Mouse (Mus musculus) stomach, embryonic 15.5 days (tissue): Measurements from ENCODE around the gene Ssx2ip. TPM values are rescaled to one million over a fixed set of nuclear protein-coding genes. Genes with fewer than 3 reads are reported as not detected.

ENCODE experiments used
- ATAC-seq: fragments of 200-750 bp; cut with Nextera tagmentation; 2 replicates; pipeline ENCODE4 v1.8.0; 2017; ENCODE audit warnings: low read depth, moderate number of reproducible peaks, moderate TSS enrichment; ENCODE audit not compliant: insufficient read depth, low FRiP score
- H3K27ac ChIP-seq: fragments of 300-500 bp; sonication (generic); 2 replicates; pipeline ENCODE4 v1.5.1; 2015; ENCODE audit warnings: mild to moderate bottlenecking, inconsistent platforms
- H3K27me3 ChIP-seq: fragments of 300-500 bp; sonication (generic); replicated peaks from 2 replicates; pipeline ENCODE4 v1.6.1; 2015; ENCODE audit warnings: inconsistent platforms
- H3K36me3 ChIP-seq: fragments of 300-500 bp; sonication (generic); 2 replicates; pipeline ENCODE4 v1.6.1; 2015; ENCODE audit warnings: inconsistent platforms
- H3K4me1 ChIP-seq: fragments of 300-500 bp; sonication (generic); 2 replicates; pipeline ENCODE4 v1.6.1; 2015; ENCODE audit warnings: inconsistent platforms
- H3K4me2 ChIP-seq: fragments of 300-500 bp; sonication (generic); 2 replicates; pipeline ENCODE4 v1.6.1; 2015; ENCODE audit warnings: mild to moderate bottlenecking, inconsistent platforms
- H3K4me3 ChIP-seq: fragments of 300-500 bp; sonication (generic); replicated peaks from 2 replicates; pipeline ENCODE4 v1.5.1; 2015; ENCODE audit warnings: inconsistent platforms
- H3K9ac ChIP-seq: fragments of 300-500 bp; sonication (generic); 2 replicates; pipeline ENCODE4 v1.6.1; 2015; ENCODE audit warnings: inconsistent platforms
- H3K9me3 ChIP-seq: fragments of 300-500 bp; sonication (generic); 2 replicates; pipeline ENCODE4 v1.6.1; 2016; ENCODE audit warnings: inconsistent platforms
- WGBS: fragments of 180-500 bp; shearing (Covaris S2); methylation state at CpG from one replicate; pipeline ENCODE4 v1.1.7; 2015; 5-methylcytosine and 5-hydroxymethylcytosine counted together
- polyA plus RNA-seq: library from polyadenylated mRNA; unstranded; fragments of >200 nt; fragmentation: Nextera tagmentation; extraction: Ambion mirVana; gene quantifications from 2 replicates; pipeline ENCODE4 v1.2.1, GENCODE M21; 2015

Ssx2ip gene
- polyA plus RNA-seq, 1 experiment from 2014 or later: 35.9 TPM

DNA sequence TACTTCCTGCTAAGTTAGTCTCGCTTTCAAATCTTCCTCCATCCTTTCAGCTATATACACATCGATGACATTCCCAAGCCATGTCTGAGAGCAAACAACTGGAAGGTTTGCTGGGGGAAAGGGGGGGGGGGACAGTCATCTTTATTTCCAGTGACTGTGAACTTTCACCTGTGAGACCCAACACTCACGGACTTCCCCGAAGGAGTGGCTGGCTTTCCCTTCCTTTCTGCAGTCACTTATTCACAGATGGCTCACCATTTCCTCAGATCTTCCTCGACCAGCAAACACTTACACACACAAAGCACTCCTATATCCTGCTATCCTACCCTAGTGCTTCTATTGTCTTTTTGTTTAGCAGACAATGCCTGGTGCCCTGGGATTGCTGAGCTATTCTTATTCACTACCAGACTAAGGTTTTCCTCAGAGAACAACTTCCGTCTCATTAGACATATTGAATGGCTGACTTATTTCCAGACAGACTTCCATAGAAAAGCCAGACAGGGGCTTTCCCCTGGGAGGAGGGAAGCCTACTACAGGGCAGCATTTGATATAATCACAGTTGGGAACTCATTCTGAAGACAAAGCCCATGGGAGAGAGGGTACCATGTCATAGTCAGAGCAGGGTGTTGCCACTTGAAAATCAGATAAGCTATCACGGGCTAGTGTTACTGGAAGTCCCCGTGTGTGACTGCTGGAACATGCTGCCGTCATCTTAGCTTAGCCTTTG is 24.5 kb upstream of the Ssx2ip start:
- no peak for ATAC-seq

DNA sequence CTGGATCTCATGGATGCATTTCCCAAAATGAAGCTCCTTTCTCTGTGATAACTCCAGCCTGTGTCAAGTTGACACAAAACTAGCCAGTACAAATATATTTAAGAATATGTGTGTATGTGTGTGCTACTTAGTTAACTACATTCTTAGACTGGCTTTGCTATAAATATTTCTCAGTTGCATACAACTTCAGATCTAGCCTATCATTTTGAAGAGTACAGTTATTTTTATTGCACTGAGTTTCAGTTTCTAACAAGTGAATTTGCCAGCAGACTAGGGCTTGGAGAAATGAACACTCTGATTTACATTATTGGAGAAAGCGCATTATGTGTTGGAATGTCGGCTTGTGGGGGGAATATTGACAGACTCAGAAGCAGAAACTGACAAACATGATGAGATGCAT is 23.6 kb upstream of the Ssx2ip start:
- Histone ChIP-seq H3K27ac (no peak overlapping the region), H3K4me3 (no peak overlapping the region), H3K36me3 (no peaks in the 10 kb centered on the region), H3K27me3 (no peaks in the 10 kb centered on the region), H3K9ac (no peak overlapping the region), H3K4me2 (no peak overlapping the region), H3K9me3 (no peaks in the 10 kb centered on the region), H3K4me1 (no peaks in the 10 kb centered on the region)
- no peak for ATAC-seq
- WGBS: 90% methylated on average over 2 of the region's 2 CpGs

More for the DNA sequence above, 24.5 kb upstream of the Ssx2ip start:
- Histone ChIP-seq H3K4me3 (no peak overlapping the region), H3K9me3 (no peaks in the 10 kb centered on the region), H3K4me2 (no peak overlapping the region), H3K27ac (no peak overlapping the region), H3K36me3 (no peaks in the 10 kb centered on the region), H3K27me3 (no peaks in the 10 kb centered on the region), H3K4me1 (no peaks in the 10 kb centered on the region), H3K9ac (no peak overlapping the region)
- 53% methylated on average over 9 of the region's 9 CpGs for WGBS

DNA sequence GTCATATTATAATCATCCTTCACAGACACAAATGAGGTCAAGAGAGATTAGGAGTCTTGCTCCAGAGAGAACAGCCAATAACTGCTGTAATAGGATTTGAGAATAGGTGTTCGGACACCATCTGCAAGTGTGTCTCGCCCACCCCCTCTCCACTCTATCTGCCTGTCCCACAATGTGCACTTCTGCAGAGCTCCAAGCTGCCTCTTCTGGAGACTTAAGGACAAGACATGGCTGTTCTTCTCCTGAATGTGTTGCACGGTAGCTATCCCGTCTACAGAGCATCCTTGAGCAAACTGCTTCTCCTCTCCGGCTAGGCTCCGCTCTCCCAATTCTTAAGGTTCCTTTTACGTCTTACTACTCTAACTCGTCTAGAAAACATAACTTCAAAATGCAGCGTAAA is 23.0 kb upstream of the Ssx2ip start:
- Histone ChIP-seq H3K27ac (no peak overlapping the region), H3K27me3 (no peaks in the 10 kb centered on the region), H3K4me3 (no peak overlapping the region), H3K4me1 (no peaks in the 10 kb centered on the region), H3K36me3 (no peaks in the 10 kb centered on the region), H3K4me2 (no peak overlapping the region), H3K9me3 (no peaks in the 10 kb centered on the region), H3K9ac (no peak overlapping the region)
- no peak for ATAC-seq
- 88% methylated on average over 9 of the region's 9 CpGs for WGBS

DNA sequence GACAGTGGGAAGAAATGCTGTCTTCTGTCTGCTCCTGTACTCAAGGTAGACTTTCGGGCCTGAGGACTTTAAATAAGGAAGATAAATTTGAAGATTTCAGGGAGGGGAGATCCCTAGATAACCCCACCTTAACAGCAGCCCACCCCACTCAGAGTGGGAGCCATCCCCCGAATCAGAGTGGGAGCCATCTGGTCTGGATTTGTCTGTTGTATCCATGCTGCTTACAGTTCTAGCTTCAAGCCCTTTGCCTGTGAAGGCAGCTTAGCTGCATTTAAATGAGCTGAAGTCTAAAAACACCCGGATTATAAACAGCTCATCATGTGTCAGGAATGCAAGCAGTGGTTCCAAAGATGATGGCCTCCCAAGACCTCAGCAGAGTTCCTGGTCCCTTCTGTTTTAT is 17.6 kb upstream of the Ssx2ip start:
- Histone ChIP-seq H3K36me3 (no peaks in the 10 kb centered on the region), H3K27me3 (no peaks in the 10 kb centered on the region), H3K9ac (no peak overlapping the region), H3K9me3 (no peaks in the 10 kb centered on the region), H3K4me3 (no peak overlapping the region), H3K4me1 (no peaks in the 10 kb centered on the region), H3K27ac (no peak overlapping the region), H3K4me2 (no peak overlapping the region)
- ATAC-seq: no peak
- WGBS: 62% methylated on average over 3 of the region's 3 CpGs

DNA sequence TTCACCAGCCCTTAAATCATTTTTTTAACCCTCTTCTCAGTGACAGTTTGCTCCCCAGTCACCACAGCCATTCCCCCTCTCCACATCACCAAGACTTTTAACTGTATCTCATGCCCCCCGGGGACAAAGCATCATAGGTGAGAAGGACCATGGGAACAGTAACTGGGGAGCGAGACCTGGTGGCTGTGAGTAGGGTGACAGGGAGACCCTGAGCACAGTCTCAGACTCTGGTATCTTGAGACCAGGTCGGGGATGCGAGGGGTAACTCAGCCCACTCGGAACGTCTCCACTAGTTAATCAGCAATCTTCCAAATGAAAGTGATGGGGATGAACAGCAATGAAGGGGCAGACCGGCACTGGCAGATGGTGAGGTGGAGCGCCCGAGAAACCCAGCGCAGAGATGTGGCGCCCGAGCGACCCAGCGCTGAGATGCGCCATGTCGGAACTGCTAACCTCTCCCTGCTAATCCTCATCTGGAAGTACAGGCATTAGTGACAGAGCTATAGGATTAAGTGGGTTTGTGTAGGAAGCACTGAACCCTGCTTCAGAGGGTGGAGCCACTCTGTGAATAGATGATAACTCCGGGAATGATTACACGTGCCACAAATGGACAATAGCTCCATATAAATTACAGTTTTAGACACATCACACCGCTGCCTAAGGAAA is 11.7 kb upstream of the Ssx2ip start:
- Histone ChIP-seq H3K9me3 (no peaks in the 10 kb centered on the region), H3K9ac (no peak overlapping the region), H3K4me2 (no peak overlapping the region), H3K4me1 (no peaks in the 10 kb centered on the region), H3K27me3 (no peaks in the 10 kb centered on the region), H3K36me3 (no peaks in the 10 kb centered on the region), H3K4me3 (no peak overlapping the region), H3K27ac (no peak overlapping the region)
- ATAC-seq: peak; percentile 65; the same call in 1 of the 2 replicates
- WGBS: 73% methylated on average over 19 of the region's 19 CpGs

DNA sequence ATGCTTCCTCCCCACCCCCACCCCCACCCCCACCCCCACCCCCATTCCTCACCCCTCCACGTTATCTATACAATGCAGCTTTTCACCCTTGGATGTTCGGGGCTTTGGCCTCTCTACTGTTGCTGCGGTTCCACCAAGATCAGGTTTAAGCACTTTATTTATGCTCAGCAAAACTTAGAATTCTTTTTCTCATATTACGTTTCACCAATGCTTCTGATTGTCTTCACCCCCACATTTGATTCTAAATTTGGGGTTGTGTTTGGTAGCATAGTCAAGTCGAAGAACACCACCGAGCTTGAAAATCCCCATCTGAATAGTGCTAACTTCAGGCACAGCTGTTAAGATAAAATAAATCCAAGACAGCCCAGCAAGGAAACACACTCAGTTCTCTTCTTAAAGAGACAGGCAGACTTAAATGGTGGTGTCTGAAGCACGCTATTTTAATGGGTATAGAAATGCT is 10.8 kb upstream of the Ssx2ip start:
- no peaks in the 10 kb centered on the region for H3K27me3 ChIP-seq
- H3K4me3 ChIP-seq: no peak overlapping the region
- no peak overlapping the region for H3K27ac ChIP-seq
- no peaks in the 10 kb centered on the region for H3K36me3 ChIP-seq
- H3K9me3 ChIP-seq: no peaks in the 10 kb centered on the region
- H3K4me2 ChIP-seq: no peak overlapping the region
- H3K9ac ChIP-seq: no peak overlapping the region
- 12% methylated on average over 7 of the region's 7 CpGs for WGBS
- H3K4me1 ChIP-seq: no peaks in the 10 kb centered on the region
- peak; percentile 79; the same call in 1 of the 2 replicates for ATAC-seq

DNA sequence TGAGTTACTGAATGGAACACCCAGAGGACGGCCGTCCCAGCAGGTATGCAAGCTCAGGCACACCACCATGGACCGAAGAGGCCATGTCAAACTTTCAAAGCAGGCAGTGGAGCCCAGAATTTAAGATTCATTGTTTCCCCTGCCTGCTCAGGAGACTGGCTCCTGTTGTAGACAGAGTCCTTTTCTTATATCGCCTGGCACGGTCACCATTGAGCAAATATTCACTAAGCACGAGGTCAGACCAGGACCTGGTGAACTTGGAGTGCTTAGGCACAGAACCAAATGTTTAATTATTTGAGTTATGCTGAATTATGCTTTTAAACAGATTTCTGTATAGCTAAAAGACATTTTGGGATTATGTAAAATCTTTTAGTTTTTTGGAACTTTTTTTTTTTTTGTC is 8.2 kb upstream of the Ssx2ip start:
- H3K4me2 ChIP-seq: no peak overlapping the region
- no peaks in the 10 kb centered on the region for H3K36me3 ChIP-seq
- no peaks in the 10 kb centered on the region for H3K27me3 ChIP-seq

DNA sequence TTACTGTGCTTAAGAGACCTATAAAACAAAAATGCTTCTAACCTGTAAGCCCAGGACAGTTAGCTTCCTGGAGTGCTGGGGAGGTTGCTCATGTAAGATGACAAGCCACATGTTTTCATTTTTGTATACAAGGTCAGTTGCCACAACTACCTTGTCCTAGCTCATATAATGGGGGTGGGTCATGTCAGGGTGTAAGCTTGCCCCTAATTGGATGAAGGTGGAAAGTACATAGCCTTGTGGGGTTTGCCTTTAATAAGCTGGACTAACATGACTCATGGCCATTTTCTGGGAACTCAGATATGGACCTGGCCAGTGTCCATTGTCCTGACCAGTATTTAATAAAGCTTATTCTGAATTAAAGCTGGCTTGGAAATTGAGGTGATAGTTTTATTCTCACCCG is 7.5 kb upstream of the Ssx2ip start:
- Histone ChIP-seq H3K4me3 (no peak overlapping the region), H3K36me3 (no peaks in the 10 kb centered on the region), H3K4me2 (no peak overlapping the region), H3K4me1 (no peaks in the 10 kb centered on the region), H3K9me3 (no peaks in the 10 kb centered on the region), H3K27ac (no peak overlapping the region), H3K9ac (no peak overlapping the region), H3K27me3 (no peaks in the 10 kb centered on the region)
- 77% methylated on average over 1 of the region's 1 CpGs for WGBS
- ATAC-seq: no peak

More for the DNA sequence above, 8.2 kb upstream of the Ssx2ip start:
- H3K9ac ChIP-seq: no peak overlapping the region
- H3K27ac ChIP-seq: no peak overlapping the region
- H3K4me3 ChIP-seq: no peak overlapping the region
- H3K9me3 ChIP-seq: no peaks in the 10 kb centered on the region
- 66% methylated on average over 6 of the region's 6 CpGs for WGBS
- H3K4me1 ChIP-seq: no peaks in the 10 kb centered on the region
- no peak for ATAC-seq

DNA sequence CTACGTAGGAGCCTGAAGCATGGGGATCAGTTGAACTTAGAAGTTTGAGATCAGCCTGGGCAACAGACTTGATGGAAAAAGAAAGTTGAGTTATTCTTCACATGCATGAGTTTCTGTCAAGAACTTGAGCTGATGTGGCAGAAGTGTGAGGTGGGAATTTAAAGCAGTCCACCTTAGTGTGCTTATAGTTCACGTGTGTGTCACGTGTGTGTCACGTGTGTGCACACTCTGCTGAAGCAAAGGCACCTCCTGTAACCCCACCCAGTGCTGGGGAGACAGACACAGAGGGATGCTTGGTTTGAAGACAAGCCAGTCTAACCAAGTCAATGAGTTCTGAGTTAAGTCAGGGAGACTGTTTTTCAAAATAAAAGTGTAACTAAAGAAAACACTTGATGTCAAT is 6.6 kb upstream of the Ssx2ip start:
- no peak overlapping the region for H3K9ac ChIP-seq
- H3K9me3 ChIP-seq: no peaks in the 10 kb centered on the region
- no peak overlapping the region for H3K4me2 ChIP-seq
- H3K4me3 ChIP-seq: no peak overlapping the region
- H3K27ac ChIP-seq: no peak overlapping the region
- no peak for ATAC-seq
- 87% methylated on average over 4 of the region's 4 CpGs for WGBS
- no peaks in the 10 kb centered on the region for H3K36me3 ChIP-seq
- H3K27me3 ChIP-seq: no peaks in the 10 kb centered on the region
- H3K4me1 ChIP-seq: no peaks in the 10 kb centered on the region

DNA sequence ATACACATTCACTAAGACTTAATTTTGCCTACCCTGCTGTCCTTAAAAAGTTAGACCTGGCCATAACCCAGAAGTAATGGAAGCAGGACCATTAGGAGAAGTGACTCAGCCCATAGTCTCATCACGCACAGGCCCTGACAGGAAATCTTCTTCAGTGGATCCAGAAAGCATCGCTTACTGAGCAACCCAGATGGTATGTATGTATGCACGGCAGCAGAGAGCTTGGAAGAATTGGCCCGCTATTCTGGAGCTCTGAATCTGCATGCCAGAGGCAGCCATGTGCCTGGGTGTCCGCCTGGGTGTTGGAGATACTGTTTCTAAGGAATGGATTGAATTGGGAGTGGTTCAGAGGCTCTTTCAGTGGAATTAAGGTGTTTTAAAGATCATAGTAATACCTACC is 5.2 kb upstream of the Ssx2ip start:
- Histone ChIP-seq H3K4me1 (peaks cover 3% of the 10 kb centered on the region), H3K36me3 (no peaks in the 10 kb centered on the region), H3K4me2 (no peak overlapping the region), H3K27ac (no peak overlapping the region), H3K9ac (no peak overlapping the region), H3K27me3 (no peaks in the 10 kb centered on the region), H3K4me3 (no peak overlapping the region), H3K9me3 (no peaks in the 10 kb centered on the region)
- no peak for ATAC-seq
- 80% methylated on average over 5 of the region's 5 CpGs for WGBS

DNA sequence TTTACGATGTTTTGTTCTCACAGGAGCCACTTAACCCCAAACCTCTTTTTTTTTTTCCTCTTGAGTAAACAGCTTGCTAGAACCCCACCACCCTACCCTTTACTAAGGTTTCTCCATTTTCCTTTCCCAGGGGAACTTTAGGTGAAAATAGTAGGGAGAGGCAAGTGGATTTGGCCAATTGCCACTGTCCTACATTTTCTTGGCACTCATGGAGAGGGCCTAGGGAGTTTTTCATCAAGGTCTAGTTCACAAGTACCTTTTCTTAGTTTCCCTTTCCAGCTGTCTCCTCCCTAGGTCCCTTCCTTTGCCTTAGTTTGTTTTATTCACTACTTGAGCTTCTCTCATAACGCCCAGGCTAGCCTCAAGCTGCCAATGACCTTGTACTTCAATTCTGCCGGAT is 672 bp upstream of the Ssx2ip start:
- WGBS: 34% methylated on average over 3 of the region's 3 CpGs

DNA sequence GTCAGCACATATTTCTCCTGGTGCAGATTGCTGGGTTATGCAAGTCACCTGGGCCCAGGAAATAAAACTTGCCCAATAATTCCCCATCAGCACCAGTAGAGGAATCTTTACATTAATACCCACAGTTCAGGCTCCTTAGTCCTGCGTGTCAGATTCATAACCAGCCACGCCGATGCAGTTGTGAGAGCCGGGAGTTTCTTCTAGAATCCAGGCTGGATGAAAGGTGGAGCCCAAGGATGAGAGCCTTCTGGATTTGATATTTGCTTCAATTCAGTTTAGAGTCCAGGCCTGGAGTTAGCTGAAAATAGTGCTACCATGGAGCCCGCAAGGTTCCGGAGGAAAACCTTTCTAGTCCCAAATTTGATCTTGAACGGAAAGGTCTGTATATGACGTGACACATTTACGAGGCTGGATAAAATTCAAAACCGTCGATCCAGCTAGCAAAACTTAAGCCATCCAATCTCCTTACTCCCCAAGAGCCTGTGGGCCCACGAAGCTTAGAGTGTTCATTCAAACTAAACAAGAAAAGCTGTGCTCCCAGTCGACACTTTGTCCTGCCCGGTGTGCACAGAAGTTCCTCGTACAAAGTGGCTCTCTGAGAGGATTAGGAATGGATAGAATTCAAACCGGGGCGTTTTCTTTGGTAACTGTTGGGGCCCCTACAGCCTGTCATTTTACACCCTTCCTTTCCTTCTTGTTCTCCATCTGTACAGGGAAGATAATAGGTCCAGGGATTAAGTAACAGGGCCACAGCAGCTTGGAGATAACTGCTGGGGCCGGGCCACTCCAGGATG is 968 bp downstream of the Ssx2ip start:
- peak; percentile 69 for ATAC-seq
- Histone ChIP-seq H3K4me2 (peak overlapping the region; percentile 88), H3K27me3 (no peaks in the 10 kb centered on the region), H3K4me3 (peak overlapping the region; percentile 95), H3K27ac (peak overlapping the region; percentile 83), H3K4me1 (peaks cover 3% of the 10 kb centered on the region), H3K9me3 (no peaks in the 10 kb centered on the region), H3K9ac (peak overlapping the region; percentile 81), H3K36me3 (0 out of 2 replicates have a peak, but pooled peaks cover 3% of the 10 kb centered on the region)
- 26% methylated on average over 18 of the region's 18 CpGs for WGBS

More for the DNA sequence above, 672 bp upstream of the Ssx2ip start:
- peak overlapping the region; percentile 95 for H3K4me3 ChIP-seq
- H3K27me3 ChIP-seq: no peaks in the 10 kb centered on the region
- H3K4me1 ChIP-seq: peaks cover 3% of the 10 kb centered on the region
- 0 out of 2 replicates have a peak, but pooled peaks cover 3% of the 10 kb centered on the region for H3K36me3 ChIP-seq
- H3K9me3 ChIP-seq: no peaks in the 10 kb centered on the region
- peak overlapping the region; percentile 26 for H3K9ac ChIP-seq
- 0 out of 2 replicates have a peak overlapping the region, but pooled peaks have one; percentile 16 for H3K27ac ChIP-seq
- ATAC-seq: no peak
- H3K4me2 ChIP-seq: peak overlapping the region; percentile 88
